Mouse (Mus musculus) embryonic fibroblast, embryonic 13.5 days (primary cell): ENCODE data around the gene Srrm4. TPM values are rescaled to one million over a fixed set of nuclear protein-coding genes. Genes with fewer than 3 reads are reported as not detected.

Experiments
- H3K27ac ChIP-seq: 2 replicates; pipeline ENCODE4 v1.5.1; 2012; ENCODE audit warnings: low read length, control low read depth, inconsistent platforms; ENCODE audit not compliant: insufficient read depth
- H3K4me1 ChIP-seq: 2 replicates; pipeline ENCODE4 v1.6.1; 2011; ENCODE audit warnings: low read length; ENCODE audit not compliant: control insufficient read depth, insufficient read depth
- H3K4me3 ChIP-seq: 2 replicates; pipeline ENCODE4 v1.5.1; 2011; ENCODE audit warnings: mild to moderate bottlenecking, control low read depth, low read length; ENCODE audit not compliant: insufficient read depth
- CTCF ChIP-seq: IDR thresholded peaks from 2 replicates; pipeline ENCODE4 v1.5.1; 2011; ENCODE audit warnings: mild to moderate bottlenecking, control low read depth, low read length, moderate library complexity, borderline replicate concordance; ENCODE audit not compliant: insufficient read depth
- POLR2A ChIP-seq: IDR thresholded peaks from 2 replicates; pipeline ENCODE4 v1.6.1; 2011; ENCODE audit warnings: low read depth, mild to moderate bottlenecking, control low read depth, low read length, moderate library complexity
- polyA plus RNA-seq: library from polyadenylated mRNA; stranded (reverse); fragments of >200 nt; gene quantifications from 2 replicates; pipeline ENCODE4 v1.2.4, GENCODE M21; 2011; ENCODE audit warnings: low read depth; ENCODE audit not compliant: missing spikeins, insufficient read length

The Srrm4 gene
- polyA plus RNA-seq, 1 experiment = 2.2 TPM

GRCm38 (mm10) chr5:116445634-116446367 is 145.8 kb downstream of the Srrm4 start:
- Histone ChIP-seq H3K4me3 (peak overlapping the region; percentile 14), H3K27ac (peak overlapping the region; percentile 38; the same call in 1 of the 2 replicates), H3K4me1 (peaks cover 3% of the 10 kb centered on the region)
- TF ChIP-seq POLR2A (no peak), CTCF (no peak)

GRCm38 (mm10) chr5:116444517-116444916 is 147.1 kb downstream of the Srrm4 start:
- H3K4me3 ChIP-seq = no peak overlapping the region
- H3K4me1 ChIP-seq = peaks cover 5% of the 10 kb centered on the region
- no peak for TF ChIP-seq CTCF
- TF ChIP-seq POLR2A = no peak
- H3K27ac ChIP-seq = no peak overlapping the region

GRCm38 (mm10) chr5:116443459-116443940 is 148.1 kb downstream of the Srrm4 start:
- Histone ChIP-seq H3K4me1 (peaks cover 5% of the 10 kb centered on the region), H3K27ac (no peak overlapping the region), H3K4me3 (no peak overlapping the region)
- TF ChIP-seq POLR2A = no peak
- no peak for TF ChIP-seq CTCF

GRCm38 (mm10) chr5:116442697-116443458 is 148.7 kb downstream of the Srrm4 start:
- H3K4me3 ChIP-seq = no peak overlapping the region
- TF ChIP-seq POLR2A (no peak), CTCF (no peak)
- H3K27ac ChIP-seq = no peak overlapping the region
- H3K4me1 ChIP-seq = peaks cover 4% of the 10 kb centered on the region

- H3K4me1 ChIP-seq = 0 out of 2 replicates have a peak, but pooled peaks cover 2% of the 10 kb centered on the region
- peak overlapping the region; percentile 16; the same call in 1 of the 2 replicates for H3K27ac ChIP-seq
- no peak for TF ChIP-seq CTCF
- no peak overlapping the region for H3K4me3 ChIP-seq
These were observed 151.4 kb downstream of the Srrm4 start for GRCm38 (mm10) chr5:116440251-116440650.

GRCm38 (mm10) chr5:116438328-116438727 is 153.3 kb downstream of the Srrm4 start:
- TF ChIP-seq CTCF (no peak), POLR2A (no peak)
- H3K4me3 ChIP-seq = no peak overlapping the region

GRCm38 (mm10) chr5:116436117-116436516 is 155.5 kb downstream of the Srrm4 start:
- Histone ChIP-seq H3K27ac (no peak overlapping the region), H3K4me1 (0 out of 2 replicates have a peak, but pooled peaks cover 2% of the 10 kb centered on the region), H3K4me3 (no peak overlapping the region)
- TF ChIP-seq POLR2A (no peak), CTCF (0 out of 2 replicates have a peak, but pooled peaks have one; percentile 2)

More at GRCm38 (mm10) chr5:116438328-116438727, 153.3 kb downstream of the Srrm4 start:
- Histone ChIP-seq H3K4me1 (0 out of 2 replicates have a peak, but pooled peaks cover 2% of the 10 kb centered on the region), H3K27ac (no peak overlapping the region)

- H3K4me3 ChIP-seq = no peak overlapping the region
- H3K4me1 ChIP-seq = no peaks in the 10 kb centered on the region
- H3K27ac ChIP-seq = no peak overlapping the region
- TF ChIP-seq POLR2A = no peak
- TF ChIP-seq CTCF = no peak
These were observed 156.4 kb downstream of the Srrm4 start for GRCm38 (mm10) chr5:116434976-116435850.

GRCm38 (mm10) chr5:116432871-116433270 is 158.7 kb downstream of the Srrm4 start:
- Histone ChIP-seq H3K4me1 (no peaks in the 10 kb centered on the region), H3K4me3 (no peak overlapping the region)
- TF ChIP-seq CTCF (no peak), POLR2A (no peak)

More at GRCm38 (mm10) chr5:116432871-116433270, 158.7 kb downstream of the Srrm4 start:
- no peak overlapping the region for H3K27ac ChIP-seq
